Mouse (Mus musculus) lung, postnatal 0 days (tissue): ENCODE measurements at regions not wholly inside any gene's neighbourhood (a gene's known extent, or its start where the extent isn't known, plus 50 kb on each side); places are given as distances from the start of the nearest gene placed in this dataset.

Experiments
- CTCF ChIP-seq: IDR thresholded peaks from 2 replicates; pipeline ENCODE4 v1.5.1; 2016; ENCODE audit warnings: antibody characterized with exemption, mild to moderate bottlenecking
- EP300 ChIP-seq: IDR thresholded peaks from 2 replicates; pipeline ENCODE4 v1.6.1; 2016; ENCODE audit warnings: antibody characterized with exemption, mild to moderate bottlenecking, control low read depth

GRCm38 (mm10) chr10:43790780-43791179 lies 110.8 kb downstream of the Qrsl1 start:
- TF ChIP-seq CTCF = no peak
- TF ChIP-seq EP300 = no peak
